Mouse (Mus musculus) erythroblast, embryonic 14.5 days (primary cell): ENCODE data around the gene Rec8.

Source experiments
- GATA1 ChIP-seq: IDR thresholded peaks from 2 replicates; pipeline ENCODE4 v1.6.1; 2012; ENCODE audit warnings: low read length, inconsistent platforms, mixed read lengths
- TAL1 ChIP-seq: IDR thresholded peaks from 3 replicates; pipeline ENCODE4 v1.6.1; 2012; ENCODE audit warnings: low read length, inconsistent platforms, mixed read lengths

GRCm38 (mm10) chr14:55571760-55572159, 46.1 kb upstream of the Rec8 start:
- TF ChIP-seq GATA1 (no peak), TAL1 (no peak)
